Comparison of ENCODE assay signal across 11 mouse cellular contexts in genomic region chr14:45432003-45432402, GRCm38 (mm10). TPM values are rescaled to one million over a fixed set of nuclear protein-coding genes. Genes with fewer than 3 reads are reported as not detected.
DNase-seq lines count a peak whose midpoint lies in the region; ATAC-seq and TF ChIP-seq lines count a peak whose summit lies in the region.
"Had no signal": no experiment of that assay in that cellular context is flagged by ENCODE, and none has a peak within 500 bp of the region (broad histone marks: within the 10 kb centered on the region; RNA-seq: fewer than 3 reads in every experiment).

No protein-coding gene starts in this region.

- no peak for ATAC-seq in CD4-positive, CD25-positive, alpha-beta regulatory T cell, adult 4 months

- H3K27ac ChIP-seq in left cerebral cortex, adult 2 months: no peak overlapping the region
- H3K27ac ChIP-seq: neural tube, embryonic 15.5 days had no signal

- H3K4me3 ChIP-seq in left cerebral cortex, adult 2 months: no peak overlapping the region
- H3K4me3 ChIP-seq: neural tube, embryonic 15.5 days had no signal

- TF ChIP-seq CTCF in left cerebral cortex, adult 2 months (IDR thresholded peaks at IDR 0.05): peak; percentile 57

- intact Hi-C loops in left cerebral cortex, adult 2 months (cut with DNase I): no loop called here
- intact Hi-C loops in left cerebral cortex, postnatal 25 days (cut with DNase I): no loop called here

- DNase-seq in CD4-positive, CD25-positive, alpha-beta regulatory T cell, adult 2 months (ENCODE audit: low read depth, low spot score): peak; percentile 29
- DNase-seq in left cerebral cortex, adult 2 months (ENCODE audit: extremely low spot score in 1 of 2, low spot score in 2 of 2): no peak
- no peak for DNase-seq in left cerebral cortex, postnatal 25 days (ENCODE audit: low spot score in 2 of 2)
- peak; percentile 73 for DNase-seq in ES-CJ7 (ENCODE audit: low read depth, low spot score)
- DNase-seq in naive thymus-derived CD4-positive, alpha-beta T cell, adult 2 months (ENCODE audit: low read depth): peak; percentile 17
- no peak for DNase-seq in frontal cortex, postnatal 14 days (ENCODE audit: low spot score in 2 of 2)
- DNase-seq in heart, postnatal 4 days: no peak
- DNase-seq: cerebellum, adult 8-10 months; gastrocnemius, postnatal 25 days had no signal

RNA-seq across cellular contexts. Expression of gene Gnpnat1, which starts 27.3 kb away (rescaled TPM):
- polyA plus RNA-seq in CD4-positive, CD25-positive, alpha-beta regulatory T cell, adult 4 months (2017; shearing (Covaris generic)): 10 to 100 TPM; 68.3 to 79.2 TPM
- total RNA-seq in left cerebral cortex, adult 2 months (2021): 10 to 100 TPM; 14.7 to 18.8 TPM
- 10 to 100 TPM; 16.5 to 16.6 TPM for total RNA-seq in left cerebral cortex, postnatal 25 days (2021)
- total RNA-seq in heart, postnatal 4 days (2021): 10 to 100 TPM; 11.3 to 15.5 TPM

Comparison
In these comparisons a context has a peak if more than half of its experiments do, and no peak if none do; other contexts are left out.
1. DNase-seq: peak in CD4-positive, CD25-positive, alpha-beta regulatory T cell, adult 2 months (single experiment), ES-CJ7 (single experiment) and naive thymus-derived CD4-positive, alpha-beta T cell, adult 2 months (single experiment); none in left cerebral cortex, adult 2 months (0 of 2), left cerebral cortex, postnatal 25 days (0 of 2), frontal cortex, postnatal 14 days (0 of 2) and heart, postnatal 4 days (single experiment).